Mouse (Mus musculus) adrenal gland, postnatal 14 days (tissue): ENCODE data around the gene Aff3. TPM values are rescaled to one million over a fixed set of nuclear protein-coding genes. Genes with fewer than 3 reads are reported as not detected.

Experiments used
- DNase-seq: peaks from one replicate; pipeline ENCODE4 v3.0.0; 2021; ENCODE audit warnings: mixed read lengths
- long read RNA-seq, 2 experiments: library from polyadenylated mRNA; stranded (forward); transcript quantifications; one replicate each; pipeline ENCODE4 v2.0.0; 2021
- total RNA-seq: library from RNA; stranded (reverse); gene quantifications from 2 replicates; pipeline ENCODE4 v1.2.3, GENCODE M21; 2021

Aff3 gene
- 6.2 and 15.7 TPM in 2 replicates for total RNA-seq
- long read RNA-seq, experiment 1, partial matches to known transcripts = 0 of 2 reads
- long read RNA-seq, experiment 1, other reads (novel, unspliced or antisense) = 2 of 2 reads
- long read RNA-seq, experiment 2, partial matches to known transcripts = 0 of 1 reads
- long read RNA-seq, experiment 2, other reads (novel, unspliced or antisense) = 1 of 1 reads

GRCm38 (mm10) chr1:38664777-38665176, at the start of gene Aff3:
TSS of gene Aff3 (minus strand) at chr1:38664955.
- peak; percentile 17 for DNase-seq

DNA sequence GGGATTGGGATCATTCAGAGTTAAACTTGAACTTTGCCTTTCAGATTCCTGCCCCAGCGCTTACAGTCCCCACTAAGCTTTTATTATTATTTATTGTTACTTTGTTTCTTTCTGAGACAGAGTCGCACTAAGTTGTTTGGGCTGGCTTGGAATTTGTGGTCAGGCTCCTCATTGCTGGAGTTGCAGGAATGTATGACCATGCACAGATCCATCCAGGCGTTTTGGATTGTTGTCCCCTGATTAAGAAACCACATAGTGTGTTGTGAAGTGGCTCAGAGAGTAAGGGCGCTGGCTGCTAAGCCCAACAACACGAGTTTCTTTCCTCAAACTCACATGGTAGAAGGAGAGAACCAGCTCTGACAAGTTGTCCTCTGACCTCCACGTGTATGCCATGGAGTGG, 35.9 kb upstream of the Aff3 start:
- no peak for DNase-seq

DNA sequence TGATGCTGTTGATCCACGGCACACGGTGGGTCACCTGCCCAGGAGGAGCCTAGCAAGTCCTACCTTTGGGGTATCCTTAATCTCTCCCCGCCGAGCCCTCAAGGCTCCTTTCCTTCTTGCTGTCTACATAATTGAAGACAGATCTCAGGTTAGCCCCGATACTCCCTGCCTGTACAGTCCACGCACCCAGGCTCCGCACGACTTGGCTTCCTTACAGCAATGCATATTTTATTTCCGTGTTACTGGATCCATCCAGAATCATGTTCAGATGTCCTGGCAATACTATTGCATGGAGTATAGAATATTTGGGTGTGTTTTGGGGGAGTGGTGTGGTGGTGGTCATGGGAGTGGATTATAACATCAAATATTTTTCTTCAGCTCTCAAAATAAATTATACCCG, 34.5 kb upstream of the Aff3 start:
- no peak for DNase-seq

DNA sequence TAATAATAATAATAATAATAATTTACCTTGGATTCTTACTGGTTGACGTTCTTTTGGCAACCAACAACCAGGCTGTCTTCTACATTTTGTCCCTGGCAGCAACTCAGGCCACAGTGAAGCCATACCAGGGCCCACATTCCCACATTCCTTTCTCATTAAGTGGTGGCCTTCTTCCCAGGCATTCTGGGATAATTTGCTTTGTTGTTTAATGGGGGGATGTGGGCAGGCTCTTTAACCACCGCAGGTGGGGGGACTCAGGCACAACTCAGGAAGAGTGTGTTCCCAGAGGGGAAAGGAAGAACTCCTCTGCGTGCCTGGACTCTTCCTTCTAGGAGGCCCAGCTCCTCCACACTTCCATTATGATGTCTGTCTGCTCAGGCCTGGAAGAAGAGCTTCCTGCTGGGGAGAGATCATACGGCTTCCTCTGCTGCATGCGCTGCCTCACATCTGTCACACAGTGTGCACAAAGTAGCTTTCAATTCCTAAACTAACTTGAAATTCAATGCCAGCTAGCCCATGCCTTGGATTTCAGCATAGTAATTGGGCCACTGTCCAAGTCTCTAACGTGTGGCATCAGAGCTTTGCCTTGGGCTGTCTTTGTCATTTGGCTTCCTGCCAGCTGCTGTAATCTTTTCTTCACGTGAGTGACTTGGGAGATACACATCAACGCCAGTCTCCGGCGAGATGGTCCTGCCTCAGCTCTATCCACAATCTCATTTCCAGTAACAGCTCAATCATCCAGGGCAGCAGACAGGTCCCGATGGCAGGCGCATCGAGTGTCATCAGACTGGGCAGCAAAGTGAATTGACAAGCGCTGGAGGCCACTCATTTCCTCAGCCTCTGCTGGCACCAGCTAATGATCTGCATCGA, 31.3 kb upstream of the Aff3 start:
- DNase-seq = peak; percentile 47

- DNase-seq = no peak
Observed at GRCm38 (mm10) chr1:38695089-38695811, 30.5 kb upstream of the Aff3 start.

DNA sequence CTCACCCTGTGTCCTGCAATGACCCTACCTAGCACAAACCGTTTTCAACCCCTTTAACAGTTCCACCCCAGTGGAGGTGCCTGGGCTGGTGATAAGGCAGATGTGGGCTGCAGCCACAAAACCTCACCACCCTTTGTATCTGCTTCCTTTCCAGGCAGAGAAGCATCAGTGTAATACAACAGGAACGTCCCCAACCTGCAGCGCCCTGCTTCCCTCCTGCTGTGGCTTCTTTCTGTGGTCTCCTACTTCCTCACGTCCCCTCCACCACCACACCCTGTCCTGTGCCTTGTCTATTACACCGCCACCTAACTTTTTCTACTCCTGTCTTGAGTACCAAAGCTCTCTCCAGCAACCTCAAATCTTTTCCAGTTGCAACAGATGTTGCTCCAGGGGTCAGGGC, 29.4 kb upstream of the Aff3 start:
- no peak for DNase-seq

DNA sequence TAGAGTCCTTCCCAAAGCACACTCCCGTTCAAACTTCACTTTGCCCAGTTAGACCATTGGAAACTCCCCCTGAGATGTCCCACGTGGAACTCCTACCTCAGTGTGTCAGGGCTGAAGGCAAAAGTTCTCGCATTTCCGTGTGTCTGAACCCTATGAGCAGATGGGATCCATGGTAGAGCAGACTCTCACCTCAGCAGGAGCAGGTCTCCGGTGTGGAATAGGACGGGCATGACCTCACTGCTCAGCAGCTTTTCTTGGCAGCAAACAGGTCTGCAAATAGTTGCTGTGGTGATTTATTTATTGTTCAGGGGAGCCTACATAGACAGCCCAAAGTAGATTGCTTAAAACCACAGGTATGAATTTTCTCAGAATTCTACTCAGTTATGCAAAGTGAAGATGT, 25.7 kb upstream of the Aff3 start:
- no peak for DNase-seq

DNA sequence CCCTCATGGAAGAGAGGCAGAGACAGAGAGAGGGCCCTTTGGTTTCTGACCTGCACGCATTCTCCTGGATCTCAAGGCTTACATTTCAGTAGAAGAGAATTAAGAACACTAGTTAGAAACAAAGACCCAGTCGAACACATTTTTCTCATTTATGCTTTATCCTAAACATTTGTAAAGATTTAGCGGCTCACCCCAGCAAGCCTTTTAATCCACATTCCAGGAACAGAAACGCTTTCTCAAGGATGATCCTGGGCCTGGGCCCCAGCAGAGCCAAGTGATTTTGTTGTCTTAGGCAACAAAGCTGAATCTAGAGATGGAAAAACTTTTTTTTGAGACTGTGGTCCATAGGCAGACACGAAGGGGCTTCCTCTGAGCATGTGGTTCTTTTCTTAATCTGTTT, 23.5 kb upstream of the Aff3 start:
- no peak for DNase-seq

DNA sequence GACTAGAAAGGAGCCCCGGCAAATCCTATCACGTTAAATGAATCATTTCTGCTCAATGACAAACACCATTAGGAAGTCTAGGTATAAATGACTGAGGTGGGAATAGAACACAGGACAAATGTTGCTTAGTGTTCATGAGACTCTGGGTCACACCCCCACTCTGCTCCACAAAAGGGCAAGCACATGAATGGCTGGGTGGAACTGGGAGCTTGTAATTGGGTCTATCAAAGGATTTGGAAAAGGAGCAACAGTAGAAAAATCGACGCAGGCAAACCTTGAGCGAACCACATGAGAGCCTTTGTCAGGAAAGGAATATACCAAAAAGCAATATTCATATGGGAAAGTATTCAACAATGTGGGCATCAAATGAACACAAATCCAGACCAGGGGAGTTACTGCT, 21.0 kb upstream of the Aff3 start:
- no peak for DNase-seq

DNA sequence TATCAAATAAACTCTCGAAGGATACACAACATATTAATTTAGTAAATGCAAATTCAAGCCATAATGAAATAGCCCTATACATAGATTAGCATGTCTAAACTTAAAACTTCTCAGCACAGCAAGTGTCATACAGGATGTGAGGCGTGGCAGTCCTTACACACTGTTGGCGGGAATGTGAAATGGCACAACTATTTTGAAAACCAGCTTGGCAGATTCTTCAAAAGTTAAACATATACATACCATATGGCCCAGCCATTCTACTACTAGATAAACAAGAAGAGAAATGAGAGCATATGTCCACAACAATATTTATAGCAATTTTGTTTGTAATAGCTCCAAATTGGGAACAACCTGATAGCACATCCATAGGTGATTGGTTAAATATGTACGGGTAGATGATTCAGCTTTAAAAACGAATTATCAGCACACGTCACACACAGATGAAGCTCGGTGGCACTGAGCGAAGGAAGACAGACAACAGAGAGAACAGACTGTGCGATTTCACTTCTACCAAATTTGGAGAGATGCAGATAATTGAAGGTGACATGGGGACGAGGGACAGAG, 18.5 kb upstream of the Aff3 start:
- no peak for DNase-seq

GRCm38 (mm10) chr1:38679890-38680289, 15.1 kb upstream of the Aff3 start:
- DNase-seq = no peak

DNA sequence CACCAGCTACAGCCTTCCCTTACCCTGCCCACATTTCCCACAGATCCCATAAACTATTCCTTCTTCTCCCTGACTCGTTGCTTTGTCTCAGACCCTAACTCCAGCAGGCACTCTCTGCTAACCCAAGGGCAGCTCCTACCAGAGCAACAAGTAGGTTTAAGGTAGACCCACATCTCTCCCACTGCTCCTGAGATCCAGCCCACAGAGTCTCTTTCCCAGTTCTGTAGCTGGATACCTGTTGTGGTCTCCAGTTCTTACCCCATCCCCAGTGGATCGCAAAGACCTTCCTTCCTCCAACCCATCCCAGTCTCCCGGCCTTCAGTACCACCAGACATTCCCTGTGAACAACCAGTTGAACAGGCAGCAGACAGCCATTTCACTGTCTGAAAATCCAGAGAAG, 7.0 kb upstream of the Aff3 start:
- no peak for DNase-seq

- DNase-seq = no peak
Observed at GRCm38 (mm10) chr1:38671019-38671418, 6.3 kb upstream of the Aff3 start.

- DNase-seq = no peak
Observed at GRCm38 (mm10) chr1:38668327-38668726, 3.6 kb upstream of the Aff3 start.

- no peak for DNase-seq
Observed at GRCm38 (mm10) chr1:38667892-38668291, 3.1 kb upstream of the Aff3 start.

DNA sequence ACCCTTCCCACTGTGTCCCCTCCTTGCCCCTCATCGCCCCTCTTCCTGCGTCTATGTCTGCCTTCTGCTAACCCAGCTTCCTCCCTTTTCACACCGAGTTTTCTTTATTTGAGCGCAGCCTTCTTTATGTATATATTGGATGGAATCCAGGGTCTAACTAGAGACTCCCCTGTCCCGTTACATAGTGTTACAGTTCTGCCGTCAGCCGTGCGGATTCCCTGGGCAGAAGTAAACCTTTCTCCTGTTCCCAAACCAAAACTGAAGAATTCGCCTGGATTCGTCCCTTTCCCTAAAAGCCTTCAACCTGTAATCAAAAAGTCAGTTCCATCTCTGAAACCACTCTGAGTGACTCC, 2.0 kb upstream of the Aff3 start:
- DNase-seq = no peak

- no peak for DNase-seq
Observed at GRCm38 (mm10) chr1:38666111-38666765, 1.5 kb upstream of the Aff3 start.

GRCm38 (mm10) chr1:38665611-38666010, 856 bp upstream of the Aff3 start:
- DNase-seq = no peak

- no peak for DNase-seq
Observed at GRCm38 (mm10) chr1:38664261-38664660, 494 bp downstream of the Aff3 start.

- DNase-seq = no peak
Observed at GRCm38 (mm10) chr1:38662616-38663193, 2.0 kb downstream of the Aff3 start.

GRCm38 (mm10) chr1:38658933-38659553, 5.7 kb downstream of the Aff3 start:
- no peak for DNase-seq

DNA sequence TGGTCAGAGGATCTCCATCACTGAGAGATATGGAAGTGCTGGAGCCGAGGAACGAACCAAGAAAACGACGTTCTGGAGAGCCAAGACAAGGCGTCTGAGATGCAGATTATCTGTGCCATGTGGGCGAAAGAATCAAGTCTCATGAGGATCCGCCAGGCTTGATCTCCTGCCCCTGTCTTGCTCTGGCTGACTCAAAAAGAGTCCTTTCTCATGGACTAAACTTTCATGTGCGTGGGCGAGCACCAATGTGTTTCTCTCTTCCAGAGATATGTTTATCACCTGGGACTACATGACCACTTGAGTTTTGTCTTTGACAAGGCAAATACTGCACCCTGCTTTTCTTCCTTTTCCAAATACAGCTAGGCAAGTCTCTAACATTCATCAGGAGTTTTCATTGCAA, 6.4 kb downstream of the Aff3 start:
- no peak for DNase-seq
